Mouse (Mus musculus) ES-E14 (cell line): ENCODE data around the gene Kcna3. TPM values are rescaled to one million over a fixed set of nuclear protein-coding genes. Genes with fewer than 3 reads are reported as not detected.

Source experiments
- DNase-seq: peaks from one replicate; pipeline ENCODE4 v3.0.0-alpha.2; 2013; ENCODE audit warnings: low read depth, low spot score
- H3K27ac ChIP-seq: 2 replicates; pipeline ENCODE4 v1.5.1; 2012; ENCODE audit warnings: low read depth, mild to moderate bottlenecking, low read length, moderate library complexity, mixed read lengths; ENCODE audit not compliant: poor library complexity, insufficient read depth, severe bottlenecking
- H3K36me3 ChIP-seq: 2 replicates; pipeline ENCODE4 v1.6.1; 2012; ENCODE audit warnings: mild to moderate bottlenecking, low read length, moderate library complexity, mixed read lengths; ENCODE audit not compliant: control insufficient read depth, poor library complexity, insufficient read depth, severe bottlenecking
- H3K4me1 ChIP-seq, 2 experiments: fragments of 150-350 bp in 1 of 2; sonication (generic) in 1 of 2; 2 replicates each; pipeline ENCODE4 v1.6.1; 2012; ENCODE audit warnings: low read length in 2 of 2, mild to moderate bottlenecking in 1 of 2, mixed read lengths in 1 of 2; ENCODE audit not compliant: control insufficient read depth in 2 of 2, insufficient read depth in 2 of 2, poor library complexity in 1 of 2
- H3K4me3 ChIP-seq, 2 experiments: fragments of 150-350 bp in 1 of 2; sonication (generic) in 1 of 2; 2 replicates each; pipeline ENCODE4 v1.5.1; 2012; ENCODE audit warnings: low read length in 2 of 2, low read depth in 1 of 2, mild to moderate bottlenecking in 1 of 2, mixed read lengths in 1 of 2; ENCODE audit not compliant: insufficient read depth in 1 of 2, poor library complexity in 1 of 2, severe bottlenecking in 1 of 2
- H3K9ac ChIP-seq: 2 replicates; pipeline ENCODE4 v1.6.1; 2012; ENCODE audit warnings: low read depth, mild to moderate bottlenecking, low read length, mixed read lengths; ENCODE audit not compliant: poor library complexity, insufficient read depth, severe bottlenecking
- H3K9me3 ChIP-seq: fragments of 150-350 bp; sonication (generic); 2 replicates; pipeline ENCODE4 v1.6.1; 2012; ENCODE audit warnings: low read depth, mild to moderate bottlenecking, low read length; ENCODE audit not compliant: control insufficient read depth, insufficient read depth
- CHD2 ChIP-seq: IDR thresholded peaks from 2 replicates; pipeline ENCODE4 v1.6.1; 2014; ENCODE audit warnings: mild to moderate bottlenecking, low read depth, low read length, inconsistent platforms
- HCFC1 ChIP-seq: IDR thresholded peaks from 2 replicates; pipeline ENCODE4 v1.6.1; 2012; ENCODE audit warnings: low read length, inconsistent platforms, borderline replicate concordance; ENCODE audit not compliant: insufficient read depth
- MAFK ChIP-seq: IDR thresholded peaks from 2 replicates; pipeline ENCODE4 v1.6.1; 2014; ENCODE audit warnings: mild to moderate bottlenecking, low read depth, low read length, inconsistent platforms; ENCODE audit not compliant: insufficient read depth
- ZC3H11A ChIP-seq: IDR thresholded peaks from 2 replicates; pipeline ENCODE4 v1.6.1; 2012; ENCODE audit warnings: low read depth, mild to moderate bottlenecking, inconsistent platforms, low read length, borderline replicate concordance
- ZNF384 ChIP-seq: IDR thresholded peaks from 2 replicates; pipeline ENCODE4 v1.6.1; 2012; ENCODE audit warnings: low read depth, low read length, inconsistent platforms
- in situ Hi-C, 2 experiments: fragments of 600-800 bp; cut with MboI; formaldehyde crosslinking; loops; one replicate each; pipeline ENCODE4 v1.15.1; 2025; ENCODE audit warnings: low sequenced_read_pairs in 2 of 2, inconsistent platforms in 1 of 2; ENCODE audit not compliant: unreplicated experiment in 2 of 2
- total RNA-seq: library from RNA; depleted of rRNA; stranded (reverse); fragments of 300-350 nt; gene quantifications from 2 replicates; pipeline ENCODE4 v1.2.3, GENCODE M21; 2012

Gene Kcna3
- total RNA-seq, 1 experiment = 0.85 TPM

- Histone ChIP-seq H3K4me1 (no peaks in the 10 kb centered on the region), H3K9ac (no peak overlapping the region), H3K9me3 (no peaks in the 10 kb centered on the region), H3K36me3 (no peaks in the 10 kb centered on the region), H3K4me3 (no peak overlapping the region), H3K27ac (no peak overlapping the region)
- in situ Hi-C loops = no loop called here
- no peak for DNase-seq
- TF ChIP-seq MAFK (no peak), ZC3H11A (no peak)
These were observed 2.2 kb downstream of the Kcna3 start for GRCm38 (mm10) chr3:107038156-107038536.

DNA sequence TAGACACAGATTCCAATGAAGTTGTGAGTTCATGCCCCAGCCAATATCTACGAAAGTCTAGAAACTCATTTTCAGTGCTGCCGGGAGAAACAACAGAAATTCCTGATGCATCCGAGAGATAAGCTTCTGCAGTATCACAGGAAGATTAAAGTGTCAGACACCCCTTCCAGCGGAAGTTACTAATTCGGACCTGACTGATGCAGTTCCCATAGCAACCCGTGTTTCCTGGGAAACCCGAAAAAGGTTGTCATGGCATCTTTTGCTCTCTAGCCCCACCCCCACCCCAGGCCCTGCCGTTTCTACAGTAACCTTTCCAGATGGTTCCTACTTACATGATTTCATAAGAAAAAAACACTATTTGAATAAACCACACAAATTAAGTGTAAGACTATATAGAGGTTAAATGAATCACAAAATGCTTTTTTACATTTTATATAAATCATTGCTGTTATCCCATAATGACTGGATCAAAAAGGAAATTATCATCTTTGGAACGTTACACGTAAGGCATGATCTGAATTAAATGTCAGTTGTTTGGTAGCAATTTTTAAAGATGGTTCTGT, 2.8 kb downstream of the Kcna3 start:
- H3K9ac ChIP-seq = no peak overlapping the region
- no peak for DNase-seq
- H3K36me3 ChIP-seq = no peaks in the 10 kb centered on the region
- H3K4me3 ChIP-seq = no peak overlapping the region
- no peaks in the 10 kb centered on the region for H3K4me1 ChIP-seq
- TF ChIP-seq HCFC1 (no peak), CHD2 (no peak), MAFK (no peak), ZC3H11A (no peak), ZNF384 (no peak)
- no peak overlapping the region for H3K27ac ChIP-seq
- H3K9me3 ChIP-seq = no peaks in the 10 kb centered on the region
- in situ Hi-C loops = no loop called here

DNA sequence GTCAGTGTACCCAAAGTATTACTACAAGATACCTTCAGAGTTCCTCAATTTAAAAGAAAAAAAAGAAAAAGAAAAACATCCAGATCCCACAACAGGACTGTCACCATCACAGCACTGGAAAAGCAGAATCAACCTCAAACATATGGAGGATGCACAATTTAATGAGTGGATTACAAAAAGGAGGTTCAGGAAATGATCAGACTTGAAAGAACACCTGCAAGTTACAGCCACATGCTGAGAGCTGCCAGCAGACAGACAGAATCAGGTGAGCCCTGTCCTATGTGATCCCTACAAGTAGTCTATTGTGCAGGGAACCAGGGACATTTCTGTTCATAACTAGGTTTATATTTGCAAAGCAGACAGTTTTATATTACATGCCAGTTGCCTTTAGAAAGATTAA, 3.3 kb downstream of the Kcna3 start:
- Histone ChIP-seq H3K27ac (no peak overlapping the region), H3K9me3 (no peaks in the 10 kb centered on the region), H3K36me3 (no peaks in the 10 kb centered on the region), H3K9ac (no peak overlapping the region), H3K4me3 (no peak overlapping the region), H3K4me1 (no peaks in the 10 kb centered on the region)
- TF ChIP-seq HCFC1 (no peak), ZC3H11A (no peak), MAFK (no peak), CHD2 (no peak), ZNF384 (no peak)
- no peak for DNase-seq
- in situ Hi-C loops = no loop called here

GRCm38 (mm10) chr3:107040408-107040807, 4.4 kb downstream of the Kcna3 start:
- no peaks in the 10 kb centered on the region for H3K36me3 ChIP-seq
- TF ChIP-seq CHD2 (no peak), ZNF384 (no peak), HCFC1 (no peak), MAFK (no peak), ZC3H11A (no peak)
- H3K27ac ChIP-seq = no peak overlapping the region
- H3K9me3 ChIP-seq = no peaks in the 10 kb centered on the region
- no peaks in the 10 kb centered on the region for H3K4me1 ChIP-seq
- H3K4me3 ChIP-seq = no peak overlapping the region
- no peak for DNase-seq
- H3K9ac ChIP-seq = no peak overlapping the region
- in situ Hi-C loops = no loop called here

DNA sequence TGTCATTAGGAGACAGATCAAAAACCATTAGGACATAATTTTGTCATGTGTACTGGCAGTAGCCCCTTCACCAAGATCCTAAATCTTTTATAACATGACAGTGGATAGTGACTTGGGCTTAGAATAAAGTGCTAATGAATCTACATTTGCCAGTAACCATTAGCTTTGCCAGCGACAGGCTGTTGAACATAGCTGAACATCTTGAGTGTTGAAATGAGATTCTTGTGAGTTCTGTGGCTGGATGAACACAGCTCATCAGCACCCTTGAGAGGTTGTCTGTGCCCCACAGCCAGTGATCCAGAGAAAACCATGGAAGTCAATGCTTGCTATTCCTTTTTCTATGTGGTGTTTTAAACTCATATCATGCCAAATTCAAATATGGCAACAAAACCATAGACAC, 5.7 kb downstream of the Kcna3 start:
- TF ChIP-seq CHD2 (no peak), ZC3H11A (no peak), HCFC1 (no peak), MAFK (no peak), ZNF384 (no peak)
- no peak overlapping the region for H3K9ac ChIP-seq
- no peak overlapping the region for H3K4me3 ChIP-seq
- DNase-seq = no peak
- H3K9me3 ChIP-seq = no peaks in the 10 kb centered on the region
- in situ Hi-C loops = no loop called here
- no peaks in the 10 kb centered on the region for H3K4me1 ChIP-seq
- no peaks in the 10 kb centered on the region for H3K36me3 ChIP-seq
- H3K27ac ChIP-seq = no peak overlapping the region
